Mouse (Mus musculus) ES-E14 (cell line): ENCODE data around the gene Gm11084.

ENCODE experiments used
- CHD2 ChIP-seq: IDR thresholded peaks from 2 replicates; pipeline ENCODE4 v1.6.1; 2014; ENCODE audit warnings: mild to moderate bottlenecking, low read depth, low read length, inconsistent platforms
- HCFC1 ChIP-seq: IDR thresholded peaks from 2 replicates; pipeline ENCODE4 v1.6.1; 2012; ENCODE audit warnings: low read length, inconsistent platforms, borderline replicate concordance; ENCODE audit not compliant: insufficient read depth
- MAFK ChIP-seq: IDR thresholded peaks from 2 replicates; pipeline ENCODE4 v1.6.1; 2014; ENCODE audit warnings: mild to moderate bottlenecking, low read depth, low read length, inconsistent platforms; ENCODE audit not compliant: insufficient read depth
- ZNF384 ChIP-seq: IDR thresholded peaks from 2 replicates; pipeline ENCODE4 v1.6.1; 2012; ENCODE audit warnings: low read depth, low read length, inconsistent platforms

- no peak for TF ChIP-seq CHD2
- TF ChIP-seq HCFC1 = no peak
- no peak for TF ChIP-seq ZNF384
- no peak for TF ChIP-seq MAFK
Observed at GRCm38 (mm10) chr2:72978473-72978872, 8.0 kb downstream of the Gm11084 start.
